Mouse (Mus musculus) neural tube, embryonic 11.5 days (tissue): ENCODE results near the gene Fndc3b. TPM values are rescaled to one million over a fixed set of nuclear protein-coding genes. Genes with fewer than 3 reads are reported as not detected.

Source experiments
- ATAC-seq: fragments of 200-750 bp; cut with Nextera tagmentation; 2 replicates; pipeline ENCODE4 v1.8.0; 2017; ENCODE audit warnings: moderate number of reproducible peaks, mild to moderate bottlenecking, moderate TSS enrichment, moderate library complexity; ENCODE audit not compliant: insufficient read depth, low FRiP score, low TSS enrichment
- DNase-seq: peaks from one replicate; pipeline ENCODE4 v3.0.0-alpha.2; 2015; ENCODE audit warnings: low spot score
- H3K27ac ChIP-seq: fragments of 300-500 bp; sonication (generic); 2 replicates; pipeline ENCODE4 v1.5.1; 2014; ENCODE audit warnings: low read depth, mild to moderate bottlenecking, low read length
- H3K27me3 ChIP-seq: fragments of 300-500 bp; sonication (generic); 2 replicates; pipeline ENCODE4 v1.6.1; 2014; ENCODE audit warnings: mild to moderate bottlenecking, low read length, mixed read lengths; ENCODE audit not compliant: control insufficient read depth, insufficient read depth
- H3K36me3 ChIP-seq: fragments of 300-500 bp; sonication (generic); 2 replicates; pipeline ENCODE4 v1.6.1; 2014; ENCODE audit warnings: mild to moderate bottlenecking, low read length, moderate library complexity, mixed read lengths; ENCODE audit not compliant: control insufficient read depth, insufficient read depth
- H3K4me1 ChIP-seq: fragments of 300-500 bp; sonication (generic); 2 replicates; pipeline ENCODE4 v1.6.1; 2014; ENCODE audit warnings: low read length, mixed read lengths; ENCODE audit not compliant: control insufficient read depth, insufficient read depth
- H3K4me2 ChIP-seq: fragments of 300-500 bp; sonication (generic); 2 replicates; pipeline ENCODE4 v1.6.1; 2014; ENCODE audit warnings: low read depth, mild to moderate bottlenecking, moderate library complexity
- H3K4me3 ChIP-seq: fragments of 300-500 bp; sonication (generic); 2 replicates; pipeline ENCODE4 v1.5.1; 2014; ENCODE audit warnings: low read depth, low read length
- H3K9ac ChIP-seq: fragments of 300-500 bp; sonication (generic); 2 replicates; pipeline ENCODE4 v1.6.1; 2014; ENCODE audit warnings: mild to moderate bottlenecking, low read length
- H3K9me3 ChIP-seq: fragments of 300-500 bp; sonication (generic); 2 replicates; pipeline ENCODE4 v1.6.1; 2016; ENCODE audit warnings: low read length; ENCODE audit not compliant: control insufficient read depth
- WGBS: fragments of 180-500 bp; shearing (Covaris S2); extraction: QIAGEN DNeasy Blood & Tissue Kit; methylation state at CpG from one replicate; pipeline ENCODE4 v1.1.7; 2014; 5-methylcytosine and 5-hydroxymethylcytosine counted together
- polyA plus RNA-seq: library from polyadenylated mRNA; unstranded; fragments of >200 nt; fragmentation: Nextera tagmentation; extraction: Ambion mirVana; gene quantifications from 2 replicates; pipeline ENCODE4 v1.2.1, GENCODE M21; 2014

The Fndc3b gene
- polyA plus RNA-seq, 1 experiment from 2014 or later, result 12.9 TPM

DNA sequence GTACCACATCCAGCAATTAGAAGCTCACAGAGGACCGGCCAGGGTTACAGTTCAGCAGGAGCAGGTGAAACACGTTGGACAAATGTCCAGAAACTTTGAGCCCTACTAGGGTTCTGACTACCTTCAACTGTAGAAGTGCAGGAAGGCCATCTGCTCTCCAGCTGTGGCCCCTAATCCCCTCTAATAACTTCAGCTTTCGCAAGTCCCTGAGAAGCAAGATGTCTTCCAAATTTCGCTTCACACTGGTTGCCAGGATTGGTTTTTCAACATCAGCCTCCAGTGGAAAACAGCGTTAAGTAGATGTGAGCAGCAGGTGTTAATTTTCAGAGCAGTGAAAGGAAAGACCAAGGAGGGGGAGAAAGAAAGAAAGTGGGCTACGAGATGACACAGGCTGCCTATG is 190.7 kb downstream of the Fndc3b start:
- no peak for DNase-seq

GRCm38 (mm10) chr3:27519481-27519880 is 191.6 kb downstream of the Fndc3b start:
- H3K4me1 ChIP-seq, result no peaks in the 10 kb centered on the region; the same call in 1 of the 2 replicates
- no peak overlapping the region for H3K27ac ChIP-seq
- no peaks in the 10 kb centered on the region for H3K36me3 ChIP-seq
- 94% methylated on average over 6 of the region's 6 CpGs for WGBS
- DNase-seq, result no peak
- H3K4me2 ChIP-seq, result no peak overlapping the region
- H3K9me3 ChIP-seq, result no peaks in the 10 kb centered on the region
- no peak overlapping the region for H3K9ac ChIP-seq
- no peak overlapping the region for H3K4me3 ChIP-seq
- no peak for ATAC-seq
- H3K27me3 ChIP-seq, result no peaks in the 10 kb centered on the region

More for the DNA sequence above, 190.7 kb downstream of the Fndc3b start:
- Histone ChIP-seq H3K27ac (no peak overlapping the region), H3K27me3 (no peaks in the 10 kb centered on the region), H3K36me3 (no peaks in the 10 kb centered on the region), H3K4me2 (no peak overlapping the region), H3K4me3 (no peak overlapping the region), H3K4me1 (no peaks in the 10 kb centered on the region; the same call in 1 of the 2 replicates), H3K9me3 (no peaks in the 10 kb centered on the region), H3K9ac (no peak overlapping the region)
- WGBS, result 78% methylated on average over 6 of the region's 6 CpGs
- no peak for ATAC-seq

GRCm38 (mm10) chr3:27518935-27519334 is 192.2 kb downstream of the Fndc3b start:
- no peaks in the 10 kb centered on the region for H3K27me3 ChIP-seq
- no peak for ATAC-seq
- H3K9ac ChIP-seq, result no peak overlapping the region
- no peak overlapping the region for H3K27ac ChIP-seq
- DNase-seq, result no peak
- H3K9me3 ChIP-seq, result no peaks in the 10 kb centered on the region
- no peak overlapping the region for H3K4me2 ChIP-seq
- H3K4me3 ChIP-seq, result no peak overlapping the region
- H3K36me3 ChIP-seq, result no peaks in the 10 kb centered on the region
- WGBS, result 93% methylated on average over 9 of the region's 9 CpGs
- no peaks in the 10 kb centered on the region; the same call in 1 of the 2 replicates for H3K4me1 ChIP-seq

DNA sequence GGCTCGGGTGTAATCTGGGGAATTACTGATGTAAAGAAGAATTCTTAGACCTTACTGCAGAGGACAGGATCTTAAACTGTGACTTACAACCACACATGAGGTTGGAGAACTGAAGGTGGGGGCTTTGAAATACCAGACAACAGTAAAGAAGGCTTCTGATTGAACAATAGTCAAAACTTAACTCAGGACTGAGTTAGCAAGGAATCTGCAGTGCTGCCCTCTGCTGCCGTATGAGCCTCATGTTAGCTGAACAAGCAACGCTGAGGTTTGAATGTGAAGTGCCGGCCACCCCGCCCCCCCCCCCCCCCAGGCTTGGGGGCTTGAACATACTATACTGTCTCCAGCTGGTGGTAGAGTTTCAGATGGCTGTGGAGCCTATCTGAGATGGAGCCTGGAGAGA is 194.6 kb downstream of the Fndc3b start:
- no peaks in the 10 kb centered on the region for H3K4me1 ChIP-seq
- no peak overlapping the region for H3K4me3 ChIP-seq
- 37% methylated on average over 5 of the region's 5 CpGs for WGBS

DNA sequence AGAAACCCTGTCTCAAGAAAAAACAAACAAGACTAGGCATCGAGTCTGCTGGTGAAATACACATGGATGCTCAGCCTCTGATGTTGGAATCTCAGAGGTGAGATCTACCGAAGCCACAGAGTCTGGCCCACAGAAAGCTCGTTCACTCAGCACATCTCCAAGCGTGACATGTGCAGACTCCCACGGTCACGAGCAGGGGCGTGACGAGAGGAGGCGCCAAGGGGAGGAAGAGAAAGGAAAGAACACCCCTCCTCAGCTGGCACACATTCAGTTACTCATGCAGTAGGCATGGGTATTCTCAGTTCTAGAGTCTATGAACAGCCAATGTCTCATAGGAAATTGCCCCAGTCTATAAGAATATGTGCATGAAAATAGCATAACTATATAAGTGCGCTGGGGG is 199.3 kb downstream of the Fndc3b start:
- no peaks in the 10 kb centered on the region for H3K4me1 ChIP-seq
- H3K4me3 ChIP-seq, result no peak overlapping the region
- no peak for DNase-seq
- no peak for ATAC-seq
- no peaks in the 10 kb centered on the region for H3K36me3 ChIP-seq
- 78% methylated on average over 10 of the region's 10 CpGs for WGBS
- H3K4me2 ChIP-seq, result no peak overlapping the region
- no peak overlapping the region for H3K9ac ChIP-seq
- no peaks in the 10 kb centered on the region for H3K9me3 ChIP-seq
- no peaks in the 10 kb centered on the region for H3K27me3 ChIP-seq
- no peak overlapping the region for H3K27ac ChIP-seq

More for the DNA sequence above, 194.6 kb downstream of the Fndc3b start:
- no peak overlapping the region for H3K9ac ChIP-seq
- no peak overlapping the region for H3K27ac ChIP-seq
- no peak for DNase-seq
- H3K27me3 ChIP-seq, result no peaks in the 10 kb centered on the region
- no peaks in the 10 kb centered on the region for H3K36me3 ChIP-seq
- H3K4me2 ChIP-seq, result no peak overlapping the region
- H3K9me3 ChIP-seq, result no peaks in the 10 kb centered on the region
- no peak for ATAC-seq

GRCm38 (mm10) chr3:27506886-27507285 is 204.2 kb downstream of the Fndc3b start:
- ATAC-seq (no peak), DNase-seq (no peak)
- Histone ChIP-seq H3K9ac (no peak overlapping the region), H3K9me3 (no peaks in the 10 kb centered on the region), H3K27ac (no peak overlapping the region), H3K4me3 (no peak overlapping the region), H3K27me3 (no peaks in the 10 kb centered on the region), H3K4me1 (no peaks in the 10 kb centered on the region), H3K36me3 (no peaks in the 10 kb centered on the region), H3K4me2 (no peak overlapping the region)
- 89% methylated on average over 3 of the region's 3 CpGs for WGBS

DNA sequence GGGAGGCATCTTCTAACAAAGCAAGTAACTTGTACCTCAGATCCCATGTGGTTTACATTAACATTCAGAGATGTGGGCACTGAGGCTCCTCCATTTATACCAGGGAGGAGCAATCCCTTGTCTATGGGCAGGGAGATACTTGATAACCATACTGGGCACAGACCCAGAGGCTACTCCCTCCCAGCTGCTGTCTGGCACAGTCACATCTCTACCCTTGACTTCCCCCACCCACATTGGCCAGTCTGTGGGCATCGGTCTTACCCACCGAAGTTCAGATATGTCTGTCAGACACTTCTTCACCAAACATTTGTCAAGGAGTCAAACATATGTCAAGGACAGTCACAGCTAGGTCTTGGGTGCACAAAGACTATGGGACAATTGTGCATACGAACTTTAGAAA is 205.5 kb downstream of the Fndc3b start:
- Histone ChIP-seq H3K4me1 (no peaks in the 10 kb centered on the region), H3K27me3 (no peaks in the 10 kb centered on the region), H3K9ac (no peak overlapping the region), H3K9me3 (no peaks in the 10 kb centered on the region), H3K36me3 (peaks cover under 1% of the 10 kb centered on the region; the same call in 1 of the 2 replicates), H3K4me2 (no peak overlapping the region), H3K4me3 (no peak overlapping the region), H3K27ac (no peak overlapping the region)
- WGBS, result 87% methylated on average over 3 of the region's 3 CpGs
- DNase-seq (no peak), ATAC-seq (no peak)

DNA sequence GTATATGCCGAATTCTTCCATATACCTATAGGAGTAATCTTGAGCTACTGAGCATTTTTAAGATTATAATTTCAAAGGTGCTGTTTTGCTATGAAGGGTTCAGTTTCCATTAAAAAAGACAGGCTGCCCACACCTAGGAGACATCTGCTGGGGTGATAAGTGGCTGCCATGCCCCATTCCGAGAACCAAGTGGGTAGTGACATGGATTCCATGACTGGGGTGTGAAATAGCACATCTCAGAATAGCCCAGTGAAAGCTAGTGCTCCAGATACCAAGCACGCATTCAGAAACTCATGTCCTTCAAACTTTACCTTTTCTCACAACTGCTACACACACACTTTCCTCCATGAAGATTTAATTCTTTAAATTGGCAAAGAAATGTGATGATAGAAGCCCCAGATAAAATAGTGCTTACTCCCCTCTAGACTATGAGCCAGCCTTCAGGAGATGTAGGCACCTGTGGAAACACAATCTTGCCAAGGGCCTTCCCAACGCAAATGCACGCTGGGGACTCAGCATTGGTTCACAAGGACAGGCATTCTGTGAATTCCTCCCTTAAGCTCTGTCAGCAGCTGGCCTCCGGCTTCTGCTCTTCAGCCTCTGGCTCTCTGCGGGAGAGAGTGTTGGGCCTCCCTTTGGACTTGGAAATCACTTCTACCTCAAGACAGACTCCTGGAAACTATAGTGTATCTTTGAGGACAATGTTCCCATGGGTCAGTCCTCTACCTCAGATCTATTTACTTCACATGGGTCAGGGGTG is 207.6 kb downstream of the Fndc3b start:
- Histone ChIP-seq H3K9me3 (no peaks in the 10 kb centered on the region), H3K4me1 (no peaks in the 10 kb centered on the region), H3K9ac (no peak overlapping the region), H3K27me3 (no peaks in the 10 kb centered on the region), H3K36me3 (peaks cover 2% of the 10 kb centered on the region; the same call in 1 of the 2 replicates), H3K4me3 (no peak overlapping the region), H3K27ac (no peak overlapping the region), H3K4me2 (no peak overlapping the region)
- WGBS, result 85% methylated on average over 7 of the region's 7 CpGs
- DNase-seq (no peak), ATAC-seq (no peak)
